Mouse (Mus musculus) CH12.LX (cell line): Measurements from ENCODE around the gene Prkg1.

Source experiments
- CHD1 ChIP-seq: IDR thresholded peaks from 2 replicates; pipeline ENCODE4 v1.6.1; 2012; ENCODE audit warnings: low read depth, low read length, improper control_type of control experiment, inconsistent platforms
- CTCF ChIP-seq, 2 experiments: IDR thresholded peaks in 1 of 2; conservative IDR thresholded peaks in 1 of 2; 2 replicates each; pipeline ENCODE4 v1.5.1; 2011 to 2012; ENCODE audit warnings: low read depth in 2 of 2, low read length in 2 of 2, improper control_type of control experiment in 1 of 2, inconsistent platforms in 1 of 2, mild to moderate bottlenecking in 1 of 2, moderate library complexity in 1 of 2
- EP300 ChIP-seq: IDR thresholded peaks from 2 replicates; pipeline ENCODE4 v1.6.1; 2011; ENCODE audit warnings: low read length, improper control_type of control experiment
- HCFC1 ChIP-seq: IDR thresholded peaks from 2 replicates; pipeline ENCODE4 v1.6.1; 2012; ENCODE audit warnings: low read depth, mild to moderate bottlenecking, inconsistent platforms, low read length, improper control_type of control experiment
- JUND ChIP-seq: conservative IDR thresholded peaks from 2 replicates; pipeline ENCODE4 v1.6.1; 2011; ENCODE audit warnings: low read depth, low read length, improper control_type of control experiment
- MAX ChIP-seq: IDR thresholded peaks from 2 replicates; pipeline ENCODE4 v1.6.1; 2011; ENCODE audit warnings: low read length, improper control_type of control experiment
- MEF2A ChIP-seq: IDR thresholded peaks from 2 replicates; pipeline ENCODE4 v1.6.1; 2014; ENCODE audit warnings: low read depth, mild to moderate bottlenecking, inconsistent platforms, low read length, improper control_type of control experiment, borderline replicate concordance
- POLR2A ChIP-seq: IDR thresholded peaks from 2 replicates; pipeline ENCODE4 v1.6.1; 2011; ENCODE audit warnings: low read depth, mild to moderate bottlenecking, improper control_type of control experiment, low read length
- RCOR1 ChIP-seq: conservative IDR thresholded peaks from 2 replicates; pipeline ENCODE4 v1.6.1; 2012; ENCODE audit warnings: low read depth, mild to moderate bottlenecking, inconsistent platforms, low read length, improper control_type of control experiment
- TBP ChIP-seq: conservative IDR thresholded peaks from 2 replicates; pipeline ENCODE4 v1.6.1; 2011; ENCODE audit warnings: low read depth, low read length, improper control_type of control experiment
- TCF12 ChIP-seq: IDR thresholded peaks from 2 replicates; pipeline ENCODE4 v1.6.1; 2014; ENCODE audit warnings: low read depth, mild to moderate bottlenecking, inconsistent platforms, low read length, improper control_type of control experiment
- UBTF ChIP-seq: IDR thresholded peaks from 2 replicates; pipeline ENCODE4 v1.6.1; 2012; ENCODE audit warnings: low read depth, mild to moderate bottlenecking, inconsistent platforms, low read length, improper control_type of control experiment, moderate library complexity
- USF1 ChIP-seq: IDR thresholded peaks from 2 replicates; pipeline ENCODE4 v1.6.1; 2014; ENCODE audit warnings: low read depth, mild to moderate bottlenecking, inconsistent platforms, low read length, improper control_type of control experiment

- no peak for TF ChIP-seq JUND
- no peak for TF ChIP-seq TBP
- no peak for TF ChIP-seq POLR2A
- TF ChIP-seq MEF2A, result no peak
- TF ChIP-seq MAX, result no peak
- TF ChIP-seq CTCF (conservative IDR thresholded peaks at IDR 0.05 in 1 of 2, IDR thresholded peaks at IDR 0.05 in 1 of 2; ENCODE audit: low read depth in 2 of 2, low read length in 2 of 2), result no peak
- TF ChIP-seq HCFC1, result no peak
- TF ChIP-seq UBTF, result no peak
- no peak for TF ChIP-seq USF1
- no peak for TF ChIP-seq EP300
- no peak for TF ChIP-seq RCOR1
- no peak for TF ChIP-seq TCF12
- no peak for TF ChIP-seq CHD1
These were observed 1076.9 kb downstream of the Prkg1 start for GRCm38 (mm10) chr19:30687942-30688341.
